Mouse (Mus musculus): Measurements from ENCODE around the gene Cdkal1.

DNA sequence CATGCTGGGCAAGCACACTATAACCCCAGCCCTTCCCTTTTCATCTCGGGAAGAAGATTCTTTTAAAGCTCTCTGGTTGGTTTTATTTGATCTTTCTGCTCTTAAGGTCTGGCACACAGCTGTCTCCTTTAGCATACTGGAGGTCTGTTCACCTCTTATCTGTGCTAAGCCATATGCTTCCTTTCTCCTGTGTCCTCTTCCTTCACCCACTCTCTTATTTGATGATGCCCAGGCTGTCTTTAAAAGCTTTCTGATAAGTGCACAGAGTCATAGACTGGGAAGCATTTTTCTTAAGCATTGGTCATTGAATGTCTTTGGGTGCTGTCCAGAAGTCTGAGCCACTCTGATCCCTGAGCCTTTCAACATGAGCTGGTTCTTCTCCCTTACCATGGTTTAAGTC, 397.1 kb downstream of the Cdkal1 start:
- no peak for TF ChIP-seq CTCF (IDR thresholded peaks at IDR 0.05; ENCODE audit: borderline replicate concordance, control insufficient read depth, extremely low read depth, insufficient read depth, low read length, poor library complexity)
- TF ChIP-seq POLR2A (IDR thresholded peaks at IDR 0.05; ENCODE audit: control insufficient read depth, extremely low read depth, insufficient read depth, low read length, poor library complexity), result no peak

Measured in thymus, adult 2 months (tissue).